Mouse (Mus musculus): ENCODE measurements around the gene Zfp597. TPM values are rescaled to one million over a fixed set of nuclear protein-coding genes. Genes with fewer than 3 reads are reported as not detected.
"Not testable (repeated sequence)": the region's sequence is repeated elsewhere in the genome, so short reads cannot be mapped to it uniquely, and the experiment has no call there.

Gene Zfp597
- polyA plus RNA-seq, 1 experiment from 2014 or later, result 5.4 TPM

GRCm38 (mm10) chr16:3820202-3820601 lies 64.2 kb downstream of the Zfp597 start:
- no peaks in the 10 kb centered on the region for H3K4me1 ChIP-seq
- no peak for ATAC-seq (replicated peaks; ENCODE audit: low FRiP score)
- no peak overlapping the region for H3K9ac ChIP-seq
- H3K9me3 ChIP-seq (replicated peaks), result no peaks in the 10 kb centered on the region
- H3K4me3 ChIP-seq (replicated peaks), result no peak overlapping the region
- H3K27me3 ChIP-seq, result no peaks in the 10 kb centered on the region
- WGBS, result 81% methylated on average over 2 of the region's 2 CpGs
- no peaks in the 10 kb centered on the region for H3K36me3 ChIP-seq
- H3K27ac ChIP-seq, result no peak overlapping the region
- H3K4me2 ChIP-seq, result no peak overlapping the region

- H3K4me1 ChIP-seq; ATAC-seq (replicated peaks; ENCODE audit: low FRiP score); H3K27me3 ChIP-seq; H3K9ac ChIP-seq; H3K27ac ChIP-seq; H3K4me2 ChIP-seq; H3K4me3 ChIP-seq (replicated peaks); H3K36me3 ChIP-seq; H3K9me3 ChIP-seq (replicated peaks): not testable (repeated sequence)
- WGBS, result 87% methylated on average over 6 of the region's 6 CpGs
Measured at GRCm38 (mm10) chr16:3814667-3815066, 69.7 kb downstream of the Zfp597 start.

Small RNA genes lying within 50 kb of the gene (microRNA-seq; reads per million reads assigned to microRNA genes)
- not detected for gene Gm23493

Other genes starting within 250 kb of the Zfp597 start
- 0.06 TPM in 2 replicates for gene Mefv, start 166.5 kb downstream of the Zfp597 start, polyA plus RNA-seq (2015; fragmentation: Nextera tagmentation; extraction: Ambion mirVana)
- gene Zfp263, start 140.5 kb downstream of the Zfp597 start, polyA plus RNA-seq (2015; fragmentation: Nextera tagmentation; extraction: Ambion mirVana), result 49.3 and 49.6 TPM in 2 replicates
- not detected in 2 replicates for gene Olfr15, start 53.7 kb downstream of the Zfp597 start, polyA plus RNA-seq (2015; fragmentation: Nextera tagmentation; extraction: Ambion mirVana)
- 1.4 and 1.7 TPM in 2 replicates for gene Zfp174, start 37.3 kb downstream of the Zfp597 start, polyA plus RNA-seq (2015; fragmentation: Nextera tagmentation; extraction: Ambion mirVana)
- gene Naa60, start 12.2 kb downstream of the Zfp597 start, polyA plus RNA-seq (2015; fragmentation: Nextera tagmentation; extraction: Ambion mirVana), result 46.4 and 48.3 TPM in 2 replicates
- gene Gm20695, start 87 bp upstream of the Zfp597 start, polyA plus RNA-seq (2015; fragmentation: Nextera tagmentation; extraction: Ambion mirVana), result 2.5 and 2.6 TPM in 2 replicates
- 7.9 and 10.1 TPM in 2 replicates for gene 1700037C18Rik, start 24.1 kb upstream of the Zfp597 start, polyA plus RNA-seq (2015; fragmentation: Nextera tagmentation; extraction: Ambion mirVana)
- 26.3 and 29.9 TPM in 2 replicates for gene Cluap1, start 24.2 kb upstream of the Zfp597 start, polyA plus RNA-seq (2015; fragmentation: Nextera tagmentation; extraction: Ambion mirVana)
- gene Nlrc3, start 92.1 kb upstream of the Zfp597 start, polyA plus RNA-seq (2015; fragmentation: Nextera tagmentation; extraction: Ambion mirVana), result 2.3 and 2.5 TPM in 2 replicates
- gene Slx4, start 119.2 kb upstream of the Zfp597 start, polyA plus RNA-seq (2015; fragmentation: Nextera tagmentation; extraction: Ambion mirVana), result 21.1 and 21.3 TPM in 2 replicates
- gene Dnase1, start 152.4 kb upstream of the Zfp597 start, polyA plus RNA-seq (2015; fragmentation: Nextera tagmentation; extraction: Ambion mirVana), result 6.3 and 6.5 TPM in 2 replicates
- gene Trap1, start 193.3 kb upstream of the Zfp597 start, polyA plus RNA-seq (2015; fragmentation: Nextera tagmentation; extraction: Ambion mirVana), result 105 and 110 TPM in 2 replicates